Mouse (Mus musculus): ENCODE measurements around the gene Svbp. TPM values are rescaled to one million over a fixed set of nuclear protein-coding genes. Genes with fewer than 3 reads are reported as not detected.
A peak's percentile ranks its signal among the peaks of the same experiment; 100 is the strongest.

Gene Svbp
- not detected in 2 replicates for polyA plus RNA-seq (2012; ENCODE audit: insufficient read depth, insufficient read length, low replicate concordance, missing spikeins)

GRCm38 (mm10) chr4:119194909-119195581 is at the start of gene Svbp:
Gene Svbp (plus strand): TSS chr4:119195306.
- peak within 1 kb of the TSS; percentile 67 for H3K4me3 ChIP-seq (ENCODE audit: insufficient read depth, low read depth, low read length)
- whole genome bisulfite sequencing, result 2% methylated on average over 46 of the region's 47 CpGs
- no peak for TF ChIP-seq CTCF (IDR thresholded peaks at IDR 0.05; ENCODE audit: insufficient read depth, low read depth, low read length)
- TF ChIP-seq POLR2A (IDR thresholded peaks at IDR 0.05; ENCODE audit: insufficient read depth, low read depth, low read length), result no peak
- peaks cover 8% of the 10 kb centered on the region; the same call in 1 of the 2 replicates for H3K4me1 ChIP-seq (ENCODE audit: control insufficient read depth, insufficient read depth, low read length)
- H3K27ac ChIP-seq (ENCODE audit: insufficient read depth, low read depth, low read length), result no peak within 1 kb of the TSS

GRCm38 (mm10) chr4:119146816-119147215 is 48.3 kb upstream of the Svbp start:
- Histone ChIP-seq H3K27ac (ENCODE audit: insufficient read depth, low read depth, low read length) (no peak overlapping the region), H3K4me3 (ENCODE audit: insufficient read depth, low read depth, low read length) (no peak overlapping the region), H3K4me1 (ENCODE audit: control insufficient read depth, insufficient read depth, low read length) (peaks cover 5% of the 10 kb centered on the region; the same call in 1 of the 2 replicates)
- WGBS, result 69% methylated on average over 7 of the region's 7 CpGs
- TF ChIP-seq POLR2A (IDR thresholded peaks at IDR 0.05; ENCODE audit: insufficient read depth, low read depth, low read length) (no peak), CTCF (IDR thresholded peaks at IDR 0.05; ENCODE audit: insufficient read depth, low read depth, low read length) (no peak)

GRCm38 (mm10) chr4:119147347-119147746 is 47.8 kb upstream of the Svbp start:
- peaks cover 2% of the 10 kb centered on the region; the same call in 1 of the 2 replicates for H3K4me1 ChIP-seq (ENCODE audit: control insufficient read depth, insufficient read depth, low read length)
- TF ChIP-seq CTCF (IDR thresholded peaks at IDR 0.05; ENCODE audit: insufficient read depth, low read depth, low read length) (no peak), POLR2A (IDR thresholded peaks at IDR 0.05; ENCODE audit: insufficient read depth, low read depth, low read length) (no peak)
- no peak overlapping the region for H3K27ac ChIP-seq (ENCODE audit: insufficient read depth, low read depth, low read length)
- no peak overlapping the region for H3K4me3 ChIP-seq (ENCODE audit: insufficient read depth, low read depth, low read length)
- 95% methylated on average over 5 of the region's 5 CpGs for WGBS

GRCm38 (mm10) chr4:119148741-119149140 is 46.4 kb upstream of the Svbp start:
- H3K4me3 ChIP-seq (ENCODE audit: insufficient read depth, low read depth, low read length), result no peak overlapping the region
- TF ChIP-seq POLR2A (IDR thresholded peaks at IDR 0.05; ENCODE audit: insufficient read depth, low read depth, low read length) (no peak), CTCF (IDR thresholded peaks at IDR 0.05; ENCODE audit: insufficient read depth, low read depth, low read length) (no peak)
- H3K27ac ChIP-seq (ENCODE audit: insufficient read depth, low read depth, low read length), result no peak overlapping the region
- 94% methylated on average over 11 of the region's 11 CpGs for WGBS
- no peaks in the 10 kb centered on the region for H3K4me1 ChIP-seq (ENCODE audit: control insufficient read depth, insufficient read depth, low read length)

- Histone ChIP-seq H3K4me3 (ENCODE audit: insufficient read depth, low read depth, low read length) (no peak overlapping the region), H3K4me1 (ENCODE audit: control insufficient read depth, insufficient read depth, low read length) (no peaks in the 10 kb centered on the region), H3K27ac (ENCODE audit: insufficient read depth, low read depth, low read length) (no peak overlapping the region)
- no peak for TF ChIP-seq POLR2A (IDR thresholded peaks at IDR 0.05; ENCODE audit: insufficient read depth, low read depth, low read length)
- no peak for TF ChIP-seq CTCF (IDR thresholded peaks at IDR 0.05; ENCODE audit: insufficient read depth, low read depth, low read length)
- WGBS, result 25% methylated on average over 2 of the region's 2 CpGs
Observed at GRCm38 (mm10) chr4:119157186-119157585, 37.9 kb upstream of the Svbp start.

GRCm38 (mm10) chr4:119157891-119158290 is 37.2 kb upstream of the Svbp start:
- H3K4me1 ChIP-seq (ENCODE audit: control insufficient read depth, insufficient read depth, low read length), result no peaks in the 10 kb centered on the region
- 86% methylated on average over 5 of the region's 5 CpGs for WGBS
- TF ChIP-seq CTCF (IDR thresholded peaks at IDR 0.05; ENCODE audit: insufficient read depth, low read depth, low read length) (no peak), POLR2A (IDR thresholded peaks at IDR 0.05; ENCODE audit: insufficient read depth, low read depth, low read length) (no peak)

GRCm38 (mm10) chr4:119161358-119161757 is 33.7 kb upstream of the Svbp start:
- H3K4me3 ChIP-seq (ENCODE audit: insufficient read depth, low read depth, low read length), result no peak overlapping the region
- WGBS, result 75% methylated on average over 3 of the region's 3 CpGs
- H3K4me1 ChIP-seq (ENCODE audit: control insufficient read depth, insufficient read depth, low read length), result no peaks in the 10 kb centered on the region
- no peak for TF ChIP-seq CTCF (IDR thresholded peaks at IDR 0.05; ENCODE audit: insufficient read depth, low read depth, low read length)
- TF ChIP-seq POLR2A (IDR thresholded peaks at IDR 0.05; ENCODE audit: insufficient read depth, low read depth, low read length), result no peak
- H3K27ac ChIP-seq (ENCODE audit: insufficient read depth, low read depth, low read length), result no peak overlapping the region

More at GRCm38 (mm10) chr4:119157891-119158290, 37.2 kb upstream of the Svbp start:
- Histone ChIP-seq H3K4me3 (ENCODE audit: insufficient read depth, low read depth, low read length) (no peak overlapping the region), H3K27ac (ENCODE audit: insufficient read depth, low read depth, low read length) (no peak overlapping the region)

GRCm38 (mm10) chr4:119162990-119163389 is 32.1 kb upstream of the Svbp start:
- no peak for TF ChIP-seq CTCF (IDR thresholded peaks at IDR 0.05; ENCODE audit: insufficient read depth, low read depth, low read length)
- no peak for TF ChIP-seq POLR2A (IDR thresholded peaks at IDR 0.05; ENCODE audit: insufficient read depth, low read depth, low read length)
- no peak overlapping the region for H3K27ac ChIP-seq (ENCODE audit: insufficient read depth, low read depth, low read length)
- WGBS, result 83% methylated on average over 4 of the region's 4 CpGs

GRCm38 (mm10) chr4:119165916-119166315 is 29.2 kb upstream of the Svbp start:
- TF ChIP-seq CTCF (IDR thresholded peaks at IDR 0.05; ENCODE audit: insufficient read depth, low read depth, low read length) (no peak), POLR2A (IDR thresholded peaks at IDR 0.05; ENCODE audit: insufficient read depth, low read depth, low read length) (no peak)
- Histone ChIP-seq H3K4me3 (ENCODE audit: insufficient read depth, low read depth, low read length) (no peak overlapping the region), H3K27ac (ENCODE audit: insufficient read depth, low read depth, low read length) (no peak overlapping the region), H3K4me1 (ENCODE audit: control insufficient read depth, insufficient read depth, low read length) (no peaks in the 10 kb centered on the region)
- WGBS, result 92% methylated on average over 7 of the region's 7 CpGs

More at GRCm38 (mm10) chr4:119162990-119163389, 32.1 kb upstream of the Svbp start:
- no peaks in the 10 kb centered on the region for H3K4me1 ChIP-seq (ENCODE audit: control insufficient read depth, insufficient read depth, low read length)
- H3K4me3 ChIP-seq (ENCODE audit: insufficient read depth, low read depth, low read length), result no peak overlapping the region

All from olfactory bulb, adult 2 months (tissue).